Mouse (Mus musculus) stomach, postnatal 0 days (tissue): Measurements from ENCODE around the gene Mgst2.

Experiments
- CTCF ChIP-seq: IDR thresholded peaks from 2 replicates; pipeline ENCODE4 v1.5.1; 2016; ENCODE audit warnings: antibody characterized with exemption, low read depth, mild to moderate bottlenecking, moderate library complexity
- EP300 ChIP-seq: optimal IDR thresholded peaks from 2 replicates; pipeline ENCODE3; 2016; ENCODE audit warnings: antibody characterized with exemption

DNA sequence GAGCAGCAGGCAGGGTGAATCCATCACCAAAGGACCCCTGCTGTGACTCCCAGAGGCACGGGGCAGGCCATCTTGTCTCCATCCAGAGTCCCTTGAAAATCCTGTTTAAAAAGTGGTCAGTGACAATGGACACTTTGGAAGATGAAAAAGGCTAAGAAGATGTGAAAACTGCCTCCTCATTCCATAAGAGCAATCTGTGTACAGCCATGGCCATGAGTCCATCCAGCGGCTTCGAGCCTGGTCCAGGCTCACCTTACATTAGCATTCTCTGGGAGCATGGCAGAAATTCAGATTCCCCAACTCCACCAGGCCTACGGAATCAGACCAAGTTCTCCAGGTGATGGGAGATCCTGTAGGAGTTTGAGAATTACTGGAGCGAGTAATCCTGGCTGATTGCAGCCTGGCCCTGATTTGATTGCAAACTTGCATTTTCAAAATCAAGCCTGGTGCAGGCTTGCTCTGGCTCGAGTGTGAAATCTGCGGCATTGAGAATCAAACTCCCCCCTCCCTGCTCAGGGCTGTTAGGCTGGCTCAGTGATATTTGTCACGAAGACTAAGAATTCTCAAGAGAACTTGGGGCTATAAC lies 42.6 kb downstream of the Mgst2 start:
- TF ChIP-seq CTCF: no peak
- no peak for TF ChIP-seq EP300
